Mouse (Mus musculus) heart, postnatal 0 days (tissue): ENCODE data around the gene Scgb1b19. TPM values are rescaled to one million over a fixed set of nuclear protein-coding genes. Genes with fewer than 3 reads are reported as not detected.
"Not testable (repeated sequence)": the region's sequence is repeated elsewhere in the genome, so short reads cannot be mapped to it uniquely, and the experiment has no call there.

ENCODE experiments used
- ATAC-seq: fragments of 200-750 bp; cut with Nextera tagmentation; 2 replicates; pipeline ENCODE4 v1.8.0; 2017; ENCODE audit warnings: low read depth, moderate number of reproducible peaks, moderate library complexity; ENCODE audit not compliant: insufficient read depth
- DNase-seq: peaks from one replicate; pipeline ENCODE4 v3.0.0-alpha.2; 2016; ENCODE audit warnings: low spot score
- H3K27ac ChIP-seq: fragments of 300-500 bp; sonication (generic); 2 replicates; pipeline ENCODE4 v1.5.1; 2014; ENCODE audit warnings: low read depth, mild to moderate bottlenecking
- H3K27me3 ChIP-seq: fragments of 300-500 bp; sonication (generic); 2 replicates; pipeline ENCODE4 v1.6.1; 2014; ENCODE audit warnings: low read length, mixed read lengths; ENCODE audit not compliant: control insufficient read depth, insufficient read depth
- H3K36me3 ChIP-seq: fragments of 300-500 bp; sonication (generic); replicated peaks from 2 replicates; pipeline ENCODE4 v1.6.1; 2014; ENCODE audit warnings: low read length, mixed read lengths; ENCODE audit not compliant: control insufficient read depth, insufficient read depth
- H3K4me1 ChIP-seq: fragments of 300-500 bp; sonication (generic); 2 replicates; pipeline ENCODE4 v1.6.1; 2014; ENCODE audit warnings: antibody characterized with exemption; ENCODE audit not compliant: control insufficient read depth, insufficient read depth
- H3K4me2 ChIP-seq: fragments of 300-500 bp; sonication (generic); 2 replicates; pipeline ENCODE4 v1.6.1; 2014; ENCODE audit warnings: low read depth, mild to moderate bottlenecking, low read length, moderate library complexity
- H3K4me3 ChIP-seq: fragments of 300-500 bp; sonication (generic); 2 replicates; pipeline ENCODE4 v1.5.1; 2014; ENCODE audit warnings: low read depth, low read length
- H3K9ac ChIP-seq: fragments of 300-500 bp; sonication (generic); replicated peaks from 2 replicates; pipeline ENCODE4 v1.6.1; 2014; ENCODE audit warnings: low read depth, low read length, mixed read lengths
- H3K9me3 ChIP-seq: fragments of 300-500 bp; sonication (generic); replicated peaks from 2 replicates; pipeline ENCODE4 v1.6.1; 2016; ENCODE audit warnings: low read length; ENCODE audit not compliant: control insufficient read depth
- WGBS: fragments of 180-500 bp; shearing (Covaris S2); extraction: QIAGEN DNeasy Blood & Tissue Kit; methylation state at CpG from one replicate; pipeline ENCODE4 v1.1.7; 2014; 5-methylcytosine and 5-hydroxymethylcytosine counted together
- polyA plus RNA-seq: library from polyadenylated mRNA; unstranded; fragments of >200 nt; fragmentation: Nextera tagmentation; extraction: Ambion mirVana; gene quantifications from 2 replicates; pipeline ENCODE4 v1.2.1, GENCODE M21; 2015
- total RNA-seq: library from RNA; depleted of rRNA; stranded (reverse); fragments of >200 nt; gene quantifications from 2 replicates; pipeline ENCODE4 v1.2.3, GENCODE M21; 2014; ENCODE audit warnings: low replicate concordance; rRNA removed

Scgb1b19 gene
- total RNA-seq (not detected in 2 replicates), polyA plus RNA-seq (not detected in 2 replicates)

DNA sequence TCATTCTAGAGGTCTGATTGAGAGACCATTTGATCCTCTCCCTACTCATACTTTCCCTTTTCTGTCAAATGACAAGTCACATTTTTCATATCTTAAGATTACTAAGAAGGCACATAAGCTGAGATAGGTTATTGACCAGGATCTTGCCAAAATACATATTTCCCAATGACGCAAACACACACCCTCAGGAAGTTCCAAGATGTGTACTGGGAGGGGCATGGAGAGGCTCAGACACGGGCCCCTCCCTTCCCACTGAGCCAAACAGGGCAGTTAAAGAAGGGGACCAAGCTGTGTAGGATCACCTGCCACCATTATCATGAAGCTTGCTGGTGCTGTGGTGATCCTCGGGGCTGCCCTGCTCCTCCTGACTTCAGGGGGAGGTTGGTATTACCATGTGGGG lies at the start of gene Scgb1b19:
Scgb1b19 (plus strand) TSS at position 301 of the 400 bp plus-strand sequence.
- 62% methylated on average over 3 of the region's 3 CpGs for WGBS
- H3K9ac ChIP-seq, H3K36me3 ChIP-seq, H3K4me3 ChIP-seq, H3K27ac ChIP-seq, ATAC-seq, H3K9me3 ChIP-seq, H3K27me3 ChIP-seq, H3K4me1 ChIP-seq, DNase-seq, H3K4me2 ChIP-seq: not testable (repeated sequence)

DNA sequence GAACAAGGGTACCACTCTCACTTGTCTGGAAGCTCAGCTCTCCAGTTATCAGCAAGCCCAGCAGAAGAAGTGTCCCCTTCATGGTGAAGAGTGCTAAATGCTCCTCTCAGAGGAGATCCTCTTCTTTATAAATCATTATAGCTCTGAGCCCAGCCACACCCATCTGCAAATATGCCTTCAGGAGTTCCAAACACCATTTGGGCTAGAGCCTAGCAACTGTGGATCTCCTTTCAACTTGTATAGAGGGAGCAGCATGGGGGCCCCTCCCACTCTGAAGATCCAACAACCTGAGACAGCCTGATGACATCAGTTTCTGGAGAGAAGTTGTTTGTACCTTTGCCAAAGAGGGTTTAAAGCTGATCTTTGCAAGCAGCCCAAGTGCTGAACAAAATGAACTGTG lies 6.9 kb upstream of the Scgb1b19 start, which contains the start of gene Scgb2b19:
Scgb2b19 (minus strand) TSS at position 101 of the 400 bp plus-strand sequence.
- H3K4me2 ChIP-seq, H3K4me3 ChIP-seq, H3K4me1 ChIP-seq, ATAC-seq, H3K9ac ChIP-seq, H3K36me3 ChIP-seq, DNase-seq, H3K27ac ChIP-seq, H3K9me3 ChIP-seq, H3K27me3 ChIP-seq: not testable (repeated sequence)

Other genes starting within 250 kb of the Scgb1b19 start
- gene Scgb2b17, start 230.7 kb upstream of the Scgb1b19 start, total RNA-seq, result not detected in 2 replicates
- not detected in 2 replicates for gene Scgb2b17, start 230.7 kb upstream of the Scgb1b19 start, polyA plus RNA-seq
- gene Scgb1b17, start 223.8 kb upstream of the Scgb1b19 start, total RNA-seq, result not detected in 2 replicates
- gene Scgb1b17, start 223.8 kb upstream of the Scgb1b19 start, polyA plus RNA-seq, result not detected in 2 replicates
- not detected in 2 replicates for gene Scgb2b18, start 113.4 kb upstream of the Scgb1b19 start, total RNA-seq
- gene Scgb2b18, start 113.4 kb upstream of the Scgb1b19 start, polyA plus RNA-seq, result not detected in 2 replicates
- gene Scgb1b18, start 101.7 kb upstream of the Scgb1b19 start, total RNA-seq, result not detected in 2 replicates
- gene Scgb1b18, start 101.7 kb upstream of the Scgb1b19 start, polyA plus RNA-seq, result not detected in 2 replicates
- gene Scgb2b19, start 7.0 kb upstream of the Scgb1b19 start, total RNA-seq, result not detected in 2 replicates
- not detected in 2 replicates for gene Scgb2b19, start 7.0 kb upstream of the Scgb1b19 start, polyA plus RNA-seq
- not detected in 2 replicates for gene Scgb2b20, start 79.0 kb downstream of the Scgb1b19 start, total RNA-seq
- not detected in 2 replicates for gene Scgb2b20, start 79.0 kb downstream of the Scgb1b19 start, polyA plus RNA-seq
- not detected in 2 replicates for gene Scgb1b20, start 85.9 kb downstream of the Scgb1b19 start, total RNA-seq
- gene Scgb1b20, start 85.9 kb downstream of the Scgb1b19 start, polyA plus RNA-seq, result not detected in 2 replicates
- gene Scgb2b21, start 233.2 kb downstream of the Scgb1b19 start, total RNA-seq, result not detected in 2 replicates
- gene Scgb2b21, start 233.2 kb downstream of the Scgb1b19 start, polyA plus RNA-seq, result not detected in 2 replicates